Mouse (Mus musculus) kidney, embryonic 15.5 days (tissue): ENCODE results near the gene Itga8. TPM values are rescaled to one million over a fixed set of nuclear protein-coding genes. Genes with fewer than 3 reads are reported as not detected.

Source experiments
- ATAC-seq: fragments of 200-750 bp; cut with Nextera tagmentation; replicated peaks from 2 replicates; pipeline ENCODE4 v1.8.0; 2017; ENCODE audit warnings: moderate TSS enrichment; ENCODE audit not compliant: low FRiP score
- H3K27ac ChIP-seq: fragments of 300-500 bp; sonication (generic); 2 replicates; pipeline ENCODE4 v1.5.1; 2015; ENCODE audit warnings: mild to moderate bottlenecking, inconsistent platforms
- H3K27me3 ChIP-seq: fragments of 300-500 bp; sonication (generic); 2 replicates; pipeline ENCODE4 v1.6.1; 2015; ENCODE audit warnings: inconsistent platforms
- H3K36me3 ChIP-seq: fragments of 300-500 bp; sonication (generic); 2 replicates; pipeline ENCODE4 v1.6.1; 2015; ENCODE audit warnings: inconsistent platforms
- H3K4me1 ChIP-seq: fragments of 300-500 bp; sonication (generic); 2 replicates; pipeline ENCODE4 v1.6.1; 2015; ENCODE audit warnings: inconsistent platforms
- H3K4me2 ChIP-seq: fragments of 300-500 bp; sonication (generic); 2 replicates; pipeline ENCODE4 v1.6.1; 2015; ENCODE audit warnings: moderate library complexity, mild to moderate bottlenecking, inconsistent platforms
- H3K4me3 ChIP-seq: fragments of 300-500 bp; sonication (generic); replicated peaks from 2 replicates; pipeline ENCODE4 v1.5.1; 2015; ENCODE audit warnings: mild to moderate bottlenecking, inconsistent platforms
- H3K9ac ChIP-seq: fragments of 300-500 bp; sonication (generic); 2 replicates; pipeline ENCODE4 v1.6.1; 2015; ENCODE audit warnings: mild to moderate bottlenecking, inconsistent platforms
- H3K9me3 ChIP-seq: fragments of 300-500 bp; sonication (generic); replicated peaks from 2 replicates; pipeline ENCODE4 v1.6.1; 2016; ENCODE audit warnings: inconsistent platforms
- WGBS: fragments of 180-500 bp; shearing (Covaris S2); methylation state at CpG from one replicate; pipeline ENCODE4 v1.1.7; 2015; ENCODE audit warnings: mixed read lengths; 5-methylcytosine and 5-hydroxymethylcytosine counted together
- polyA plus RNA-seq: library from polyadenylated mRNA; unstranded; fragments of >200 nt; fragmentation: Nextera tagmentation; extraction: Ambion mirVana; gene quantifications from 2 replicates; pipeline ENCODE4 v1.2.1, GENCODE M21; 2015

The Itga8 gene
- polyA plus RNA-seq, 1 experiment from 2014 or later = 39.8 TPM

DNA sequence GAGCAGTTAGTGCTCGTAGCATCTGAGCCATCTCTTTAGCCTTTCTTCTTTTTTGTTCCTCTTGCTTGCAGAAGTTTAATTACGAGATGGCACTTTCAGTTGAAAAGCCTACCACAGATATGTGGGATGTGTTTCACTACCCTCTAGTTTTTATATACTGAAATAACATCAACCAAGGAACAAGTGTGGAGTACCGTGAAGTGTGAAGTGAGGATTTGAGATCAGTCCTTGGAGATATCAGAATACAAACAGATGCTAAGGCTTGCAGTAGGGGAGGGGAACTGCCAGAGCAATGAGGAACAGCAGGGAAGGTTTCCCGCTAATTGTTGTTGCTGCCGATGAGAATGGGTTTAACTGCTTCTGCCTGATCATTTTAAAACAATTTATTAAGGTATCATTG, 114.1 kb downstream of the Itga8 start:
- Histone ChIP-seq H3K27ac (no peak overlapping the region), H3K4me2 (no peak overlapping the region), H3K9ac (no peak overlapping the region), H3K4me3 (no peak overlapping the region), H3K36me3 (peaks cover 26% of the 10 kb centered on the region), H3K4me1 (no peaks in the 10 kb centered on the region), H3K27me3 (no peaks in the 10 kb centered on the region), H3K9me3 (no peaks in the 10 kb centered on the region)
- 42% methylated on average over 5 of the region's 5 CpGs for WGBS
- no peak for ATAC-seq

GRCm38 (mm10) chr2:12182402-12182948, 119.2 kb downstream of the Itga8 start:
- Histone ChIP-seq H3K9ac (no peak overlapping the region), H3K36me3 (peaks cover 8% of the 10 kb centered on the region; the same call in 1 of the 2 replicates), H3K27ac (no peak overlapping the region), H3K4me2 (no peak overlapping the region), H3K27me3 (no peaks in the 10 kb centered on the region), H3K9me3 (no peaks in the 10 kb centered on the region), H3K4me1 (no peaks in the 10 kb centered on the region), H3K4me3 (no peak overlapping the region)
- 58% methylated on average over 8 of the region's 8 CpGs for WGBS
- ATAC-seq = 0 out of 2 replicates have a peak, but pooled peaks have one; percentile 49

DNA sequence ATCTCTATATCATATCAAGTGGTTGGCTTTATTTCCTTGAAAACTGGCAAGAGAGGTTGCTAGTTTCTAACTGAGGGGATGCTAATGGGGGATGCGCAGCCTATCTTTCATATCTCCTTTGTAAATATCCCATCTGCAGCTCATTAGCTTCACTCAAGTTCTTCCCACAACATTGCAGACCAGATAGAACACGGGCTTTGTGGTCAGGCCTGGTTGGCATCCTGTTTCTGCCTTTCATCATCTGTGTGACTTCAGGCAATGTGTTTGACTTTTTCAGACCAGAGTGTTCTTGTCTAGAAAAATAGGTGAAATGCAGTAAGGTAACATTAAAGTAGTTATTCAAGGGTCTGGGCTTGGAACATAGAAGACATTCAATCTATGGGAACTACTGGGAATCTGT, 121.1 kb downstream of the Itga8 start:
- Histone ChIP-seq H3K36me3 (peaks cover 7% of the 10 kb centered on the region; the same call in 1 of the 2 replicates), H3K9me3 (no peaks in the 10 kb centered on the region), H3K4me2 (no peak overlapping the region), H3K4me3 (no peak overlapping the region), H3K27ac (no peak overlapping the region), H3K27me3 (no peaks in the 10 kb centered on the region), H3K4me1 (no peaks in the 10 kb centered on the region), H3K9ac (no peak overlapping the region)
- no peak for ATAC-seq
- WGBS = 80% methylated on average over 2 of the region's 2 CpGs

DNA sequence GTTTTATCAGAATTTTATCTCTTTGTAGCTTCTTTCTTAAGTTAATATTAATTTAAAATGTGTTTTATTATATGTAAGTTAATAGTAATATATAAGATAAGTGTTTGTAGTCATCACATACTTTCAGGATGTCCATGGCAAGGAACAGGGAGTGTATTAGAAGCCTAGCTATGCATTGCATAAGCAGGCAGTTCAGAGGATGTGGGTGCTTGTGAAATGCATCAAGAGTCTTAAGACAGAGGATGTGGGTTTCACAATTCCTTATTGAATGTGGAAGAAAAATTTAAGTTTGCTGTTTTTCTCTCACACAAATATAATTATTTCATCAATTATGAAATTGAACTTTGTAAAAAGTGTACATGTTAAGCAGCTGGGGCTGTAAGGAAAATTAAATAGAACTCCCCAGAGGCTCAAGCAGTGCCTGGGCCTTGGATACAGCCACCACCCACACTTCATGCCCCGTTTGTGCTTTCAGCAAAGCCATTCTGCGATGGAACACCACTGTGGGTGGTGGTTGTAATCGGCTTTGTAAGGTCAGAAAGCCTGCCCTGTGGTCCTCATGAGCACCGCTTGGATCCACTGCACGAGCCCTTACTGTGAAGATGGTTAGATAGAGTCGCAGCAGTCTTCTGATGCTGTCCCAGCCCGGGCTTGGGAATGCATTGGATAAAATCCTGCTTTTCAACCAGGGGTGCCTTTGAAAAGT, 126.8 kb downstream of the Itga8 start:
- WGBS = 83% methylated on average over 7 of the region's 7 CpGs
- H3K27ac ChIP-seq = no peak overlapping the region
- no peak overlapping the region for H3K4me2 ChIP-seq
- ATAC-seq = no peak
- H3K9me3 ChIP-seq = no peaks in the 10 kb centered on the region
- no peaks in the 10 kb centered on the region for H3K4me1 ChIP-seq
- no peaks in the 10 kb centered on the region for H3K27me3 ChIP-seq
- H3K9ac ChIP-seq = no peak overlapping the region
- peaks cover 33% of the 10 kb centered on the region for H3K36me3 ChIP-seq
- no peak overlapping the region for H3K4me3 ChIP-seq

GRCm38 (mm10) chr2:12170221-12170620, 131.5 kb downstream of the Itga8 start:
- no peak overlapping the region for H3K4me3 ChIP-seq
- H3K9ac ChIP-seq = no peak overlapping the region
- no peak for ATAC-seq
- peaks cover 29% of the 10 kb centered on the region for H3K36me3 ChIP-seq
- no peaks in the 10 kb centered on the region for H3K9me3 ChIP-seq
- H3K27me3 ChIP-seq = no peaks in the 10 kb centered on the region
- no peaks in the 10 kb centered on the region for H3K4me1 ChIP-seq
- H3K4me2 ChIP-seq = no peak overlapping the region
- H3K27ac ChIP-seq = no peak overlapping the region

DNA sequence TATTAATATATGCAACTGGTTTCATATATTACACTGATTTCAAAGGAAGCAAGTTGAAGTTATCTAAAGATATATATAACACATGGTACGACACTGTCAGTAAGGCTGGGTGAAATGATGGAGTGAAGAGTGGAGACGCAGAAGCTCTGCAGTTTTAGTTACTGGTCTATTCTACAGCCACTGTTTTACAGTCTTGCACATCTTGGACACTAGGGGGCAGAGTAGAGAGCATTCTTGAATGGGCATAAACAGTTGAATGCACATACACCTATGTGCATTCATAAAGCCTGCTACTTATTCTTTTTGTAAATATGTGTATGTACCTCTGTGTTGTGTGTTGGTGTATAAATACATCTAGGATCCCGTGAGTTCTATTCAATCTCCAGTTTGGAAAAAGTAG, 141.2 kb downstream of the Itga8 start:
- no peak for ATAC-seq
- no peak overlapping the region for H3K4me3 ChIP-seq
- no peaks in the 10 kb centered on the region for H3K27me3 ChIP-seq
- 84% methylated on average over 3 of the region's 3 CpGs for WGBS
- H3K36me3 ChIP-seq = peaks cover 17% of the 10 kb centered on the region; the same call in 1 of the 2 replicates
- no peak overlapping the region for H3K27ac ChIP-seq
- H3K4me2 ChIP-seq = no peak overlapping the region
- H3K9me3 ChIP-seq = no peaks in the 10 kb centered on the region
- H3K4me1 ChIP-seq = no peaks in the 10 kb centered on the region
- no peak overlapping the region for H3K9ac ChIP-seq

DNA sequence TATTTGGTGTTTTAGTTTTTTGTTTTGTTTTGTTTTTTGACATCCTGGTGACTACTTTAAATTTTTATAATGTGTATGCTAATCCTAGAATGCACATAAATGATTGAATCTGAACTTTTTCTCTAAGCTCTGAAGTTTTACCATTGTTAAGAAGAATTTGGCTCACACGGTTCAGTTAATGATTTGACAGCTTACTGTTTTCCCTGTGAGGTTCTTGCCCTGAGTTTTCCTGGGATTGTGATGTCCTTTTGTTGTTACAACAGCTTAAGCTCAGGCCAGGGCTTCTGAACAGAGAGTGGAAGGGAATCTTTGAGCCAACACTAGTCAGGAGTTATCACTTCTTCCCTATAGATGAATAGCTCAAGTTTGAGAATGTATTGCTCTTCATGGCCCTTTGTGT, 144.7 kb downstream of the Itga8 start:
- ATAC-seq = no peak
- H3K36me3 ChIP-seq = peaks cover 24% of the 10 kb centered on the region
- no peak overlapping the region for H3K4me3 ChIP-seq
- no peaks in the 10 kb centered on the region for H3K9me3 ChIP-seq
- no peak overlapping the region for H3K27ac ChIP-seq
- no peak overlapping the region for H3K4me2 ChIP-seq
- no peaks in the 10 kb centered on the region for H3K4me1 ChIP-seq
- H3K27me3 ChIP-seq = no peaks in the 10 kb centered on the region
- 55% methylated on average over 1 of the region's 1 CpGs for WGBS
- no peak overlapping the region for H3K9ac ChIP-seq

DNA sequence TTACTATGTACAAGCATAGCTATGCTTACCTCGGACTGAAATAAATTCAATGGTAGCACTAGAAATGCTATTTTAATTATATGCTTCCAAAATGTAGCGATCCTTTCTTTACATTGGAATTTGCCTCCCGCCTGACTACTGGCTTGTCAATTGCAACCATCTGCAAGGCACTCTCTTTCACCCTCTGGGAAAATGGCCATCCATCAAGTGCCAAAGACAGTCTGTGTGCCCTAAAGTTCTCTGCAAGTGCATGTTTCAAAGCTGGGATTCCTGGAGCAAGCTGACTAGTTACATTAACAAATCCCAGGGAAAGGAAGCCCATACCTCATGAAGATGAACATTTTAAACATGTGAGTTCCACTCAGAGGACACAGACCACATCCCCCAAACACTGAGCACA, 145.3 kb downstream of the Itga8 start:
- H3K27me3 ChIP-seq = no peaks in the 10 kb centered on the region
- H3K27ac ChIP-seq = no peak overlapping the region
- H3K9ac ChIP-seq = no peak overlapping the region
- no peaks in the 10 kb centered on the region for H3K9me3 ChIP-seq
- peaks cover 22% of the 10 kb centered on the region for H3K36me3 ChIP-seq
- no peaks in the 10 kb centered on the region for H3K4me1 ChIP-seq
- WGBS = 69% methylated on average over 3 of the region's 3 CpGs
- no peak overlapping the region for H3K4me2 ChIP-seq
- no peak for ATAC-seq
- no peak overlapping the region for H3K4me3 ChIP-seq

DNA sequence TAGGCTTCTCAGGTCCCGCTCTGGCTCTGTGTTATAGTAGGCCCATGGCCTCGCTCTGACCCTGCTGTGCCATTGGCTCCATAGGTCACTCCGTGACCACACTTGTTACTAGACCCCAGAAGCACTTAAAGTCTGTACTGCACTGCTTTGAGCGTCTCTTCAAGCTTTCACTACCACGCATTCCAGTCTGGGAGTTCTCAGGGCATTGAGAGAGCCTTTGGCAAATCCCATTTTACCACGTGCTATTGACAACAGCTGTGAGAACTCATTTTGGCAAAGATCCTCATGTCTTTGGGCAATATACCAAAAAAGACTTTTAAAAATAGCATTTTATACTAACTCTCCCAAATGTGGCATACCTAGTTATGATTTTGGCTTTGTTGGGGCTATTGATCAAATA, 147.0 kb downstream of the Itga8 start:
- WGBS = 87% methylated on average over 6 of the region's 6 CpGs
- H3K4me3 ChIP-seq = no peak overlapping the region
- no peaks in the 10 kb centered on the region for H3K4me1 ChIP-seq
- H3K9me3 ChIP-seq = no peaks in the 10 kb centered on the region
- H3K27ac ChIP-seq = no peak overlapping the region
- no peak overlapping the region for H3K4me2 ChIP-seq
- peaks cover 16% of the 10 kb centered on the region for H3K36me3 ChIP-seq
- no peak; the same call in 1 of the 2 replicates for ATAC-seq
- H3K9ac ChIP-seq = no peak overlapping the region
- H3K27me3 ChIP-seq = no peaks in the 10 kb centered on the region

DNA sequence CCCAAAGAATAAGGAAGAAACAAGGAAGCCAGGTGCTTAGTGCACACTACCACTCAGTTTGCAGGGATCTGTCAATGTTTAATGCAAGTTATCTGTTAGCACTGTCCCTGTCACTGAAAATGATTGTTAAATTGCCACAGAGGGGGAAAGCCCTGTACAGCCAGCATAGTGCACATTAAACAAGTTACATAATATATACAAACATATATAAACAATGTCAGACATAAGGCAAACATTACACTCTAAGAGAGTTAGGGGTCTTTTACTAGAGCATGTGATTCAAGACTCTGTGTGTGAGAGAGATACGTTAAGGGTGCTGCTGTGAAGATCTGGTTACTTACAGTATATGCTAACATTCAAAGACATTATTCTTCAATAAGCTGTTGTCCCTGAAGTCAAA, 148.2 kb downstream of the Itga8 start:
- Histone ChIP-seq H3K27me3 (no peaks in the 10 kb centered on the region), H3K27ac (no peak overlapping the region), H3K4me2 (no peak overlapping the region), H3K9ac (no peak overlapping the region), H3K4me1 (no peaks in the 10 kb centered on the region), H3K36me3 (peaks cover 18% of the 10 kb centered on the region), H3K9me3 (no peaks in the 10 kb centered on the region), H3K4me3 (no peak overlapping the region)
- 72% methylated on average over 1 of the region's 1 CpGs for WGBS
- no peak for ATAC-seq

DNA sequence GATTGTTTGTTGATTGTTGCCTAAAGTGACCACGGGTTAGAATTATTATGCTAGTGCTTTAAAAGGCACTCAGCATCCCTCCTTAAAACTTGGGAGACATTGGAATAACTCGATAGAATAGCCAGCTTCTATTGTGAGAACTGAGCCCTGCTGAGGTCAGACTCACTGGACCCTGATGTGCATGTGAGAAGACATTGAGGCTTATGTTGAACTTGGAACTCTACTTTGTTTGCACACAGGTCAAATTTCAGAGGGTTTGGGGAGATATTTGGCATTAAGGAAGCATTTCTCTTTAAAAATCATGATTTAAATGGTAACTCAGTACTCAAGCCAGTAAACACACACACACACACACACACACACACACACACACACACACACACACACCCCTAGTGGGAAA, 153.8 kb downstream of the Itga8 start:
- no peak overlapping the region for H3K4me3 ChIP-seq
- H3K36me3 ChIP-seq = peaks cover 19% of the 10 kb centered on the region
- no peak overlapping the region for H3K4me2 ChIP-seq
- no peaks in the 10 kb centered on the region for H3K4me1 ChIP-seq
- H3K9me3 ChIP-seq = no peaks in the 10 kb centered on the region
- H3K9ac ChIP-seq = no peak overlapping the region
- no peak for ATAC-seq
- H3K27me3 ChIP-seq = no peaks in the 10 kb centered on the region
- H3K27ac ChIP-seq = no peak overlapping the region
- 68% methylated on average over 2 of the region's 2 CpGs for WGBS

GRCm38 (mm10) chr2:12146612-12147011, 155.1 kb downstream of the Itga8 start:
- Histone ChIP-seq H3K4me3 (no peak overlapping the region), H3K9me3 (no peaks in the 10 kb centered on the region), H3K4me1 (no peaks in the 10 kb centered on the region), H3K27ac (no peak overlapping the region), H3K36me3 (peaks cover 19% of the 10 kb centered on the region; the same call in 1 of the 2 replicates), H3K27me3 (no peaks in the 10 kb centered on the region), H3K4me2 (no peak overlapping the region), H3K9ac (no peak overlapping the region)
- 64% methylated on average over 2 of the region's 2 CpGs for WGBS
- ATAC-seq = no peak
